Mouse (Mus musculus): ENCODE data around the gene Egfem1.

Gene Egfem1

DNA sequence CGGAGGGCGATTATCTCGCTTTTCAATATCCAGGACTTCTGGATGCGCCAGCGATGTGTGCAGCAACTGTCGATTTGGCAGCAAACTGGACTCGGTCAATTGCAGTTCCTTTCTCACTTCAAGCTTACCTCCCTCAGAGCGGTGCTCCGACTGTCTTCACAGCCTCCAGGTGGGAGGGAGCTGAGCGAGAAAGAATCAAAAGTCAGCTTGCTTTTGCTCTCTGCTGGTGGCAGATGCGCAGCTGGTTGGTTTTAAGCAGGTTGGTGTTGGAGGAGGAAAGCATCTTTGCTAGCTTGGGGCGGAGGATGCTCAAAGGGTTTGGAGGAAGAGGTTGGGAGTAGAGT, at the start of gene Egfem1:
Egfem1 (plus strand) TSS at position 72 of the 344 bp plus-strand sequence.
- peak within 1 kb of the TSS; percentile 79 for H3K4me3 ChIP-seq (replicated peaks; ENCODE audit: low read length)
- H3K36me3 ChIP-seq (ENCODE audit: insufficient read depth, low read length) = no peaks in the 10 kb centered on the region
- no peak for TF ChIP-seq POU5F1 (IDR thresholded peaks at IDR 0.05; ENCODE audit: borderline replicate concordance, low read length)
- TF ChIP-seq NANOG (IDR thresholded peaks at IDR 0.05; ENCODE audit: borderline replicate concordance, low read length) = no peak
- no peak for TF ChIP-seq CTCF (conservative IDR thresholded peaks at IDR 0.05; ENCODE audit: low read length)
- H3K9me3 ChIP-seq (ENCODE audit: low read length) = no peaks in the 10 kb centered on the region
- H3K4me1 ChIP-seq (replicated peaks; ENCODE audit: low read depth, low read length) = peaks cover 11% of the 10 kb centered on the region
- peaks cover 53% of the 10 kb centered on the region for H3K27me3 ChIP-seq (ENCODE audit: insufficient read depth, low read length)

DNA sequence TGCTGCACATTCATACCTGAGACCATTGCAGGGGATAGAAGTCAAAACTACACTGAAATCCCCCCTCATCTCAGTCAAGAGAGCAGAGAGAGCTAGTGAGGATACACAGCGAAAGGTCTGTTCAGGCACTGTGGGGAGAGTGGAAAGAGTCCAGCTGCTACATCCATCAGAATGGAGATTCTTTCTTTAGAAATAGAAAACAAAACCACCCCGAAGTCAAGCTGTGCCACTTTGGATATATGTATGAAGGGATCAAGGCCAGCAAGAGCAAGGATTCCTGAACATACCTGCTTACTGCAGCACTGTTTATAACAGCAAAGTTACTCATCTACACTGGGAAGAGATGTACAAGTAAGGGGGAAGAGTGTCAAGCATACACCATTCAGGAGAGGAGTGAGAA, 48.7 kb upstream of the Egfem1 start:
- Histone ChIP-seq H3K36me3 (ENCODE audit: insufficient read depth, low read length) (no peaks in the 10 kb centered on the region), H3K27me3 (ENCODE audit: insufficient read depth, low read length) (no peaks in the 10 kb centered on the region), H3K4me1 (replicated peaks; ENCODE audit: low read depth, low read length) (peaks cover 11% of the 10 kb centered on the region), H3K9me3 (ENCODE audit: low read length) (no peaks in the 10 kb centered on the region), H3K4me3 (replicated peaks; ENCODE audit: low read length) (no peak overlapping the region)
- no peak for TF ChIP-seq POU5F1 (IDR thresholded peaks at IDR 0.05; ENCODE audit: borderline replicate concordance, low read length)
- no peak for TF ChIP-seq CTCF (conservative IDR thresholded peaks at IDR 0.05; ENCODE audit: low read length)
- TF ChIP-seq NANOG (IDR thresholded peaks at IDR 0.05; ENCODE audit: borderline replicate concordance, low read length) = peak; percentile 56; the same call in 1 of the 2 replicates

DNA sequence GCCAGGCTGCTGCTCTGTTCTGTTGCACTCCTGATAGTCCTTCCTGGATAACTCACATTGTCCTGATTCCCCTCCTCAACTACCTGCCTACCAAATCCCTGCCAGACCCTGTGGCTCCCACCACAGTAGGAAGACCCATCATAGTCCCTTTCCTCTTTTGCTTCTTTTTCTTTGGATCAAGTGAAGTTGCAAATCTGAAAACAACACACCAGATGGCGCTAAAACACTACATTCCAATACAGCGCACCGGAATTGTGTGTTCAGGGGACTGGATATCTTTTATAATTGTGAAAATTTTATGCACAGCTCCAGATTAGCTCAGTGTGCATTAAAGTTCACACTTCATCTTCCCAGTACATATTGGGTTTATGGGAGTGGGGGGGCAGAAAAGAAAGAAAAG, 45.7 kb upstream of the Egfem1 start:
- Histone ChIP-seq H3K4me1 (replicated peaks; ENCODE audit: low read depth, low read length) (peaks cover 11% of the 10 kb centered on the region), H3K9me3 (ENCODE audit: low read length) (no peaks in the 10 kb centered on the region), H3K27me3 (ENCODE audit: insufficient read depth, low read length) (no peaks in the 10 kb centered on the region), H3K36me3 (ENCODE audit: insufficient read depth, low read length) (no peaks in the 10 kb centered on the region), H3K4me3 (replicated peaks; ENCODE audit: low read length) (no peak overlapping the region)
- TF ChIP-seq CTCF (conservative IDR thresholded peaks at IDR 0.05; ENCODE audit: low read length) (peak; percentile 50), NANOG (IDR thresholded peaks at IDR 0.05; ENCODE audit: borderline replicate concordance, low read length) (no peak)

DNA sequence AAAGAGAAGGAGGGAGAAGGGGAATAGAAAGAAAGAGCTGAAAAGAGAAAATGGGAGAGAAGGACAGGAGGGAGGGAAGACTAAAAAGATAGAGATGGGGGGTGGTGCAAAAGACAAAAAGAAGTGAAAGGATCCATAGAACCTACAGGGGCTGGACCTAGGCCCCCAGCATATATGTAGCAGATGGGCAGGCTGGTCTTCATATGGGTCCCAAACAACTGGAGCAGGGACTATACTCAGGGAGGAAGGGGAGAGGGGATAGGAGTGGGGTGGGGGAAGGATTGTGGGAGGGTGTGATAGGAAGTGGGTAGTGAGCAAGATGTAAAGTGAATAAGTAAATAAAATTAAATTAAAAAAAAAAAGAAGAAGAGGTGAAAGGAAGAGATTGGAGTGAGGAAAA, 45.2 kb upstream of the Egfem1 start:
- H3K9me3 ChIP-seq (ENCODE audit: low read length) = no peaks in the 10 kb centered on the region
- no peaks in the 10 kb centered on the region for H3K36me3 ChIP-seq (ENCODE audit: insufficient read depth, low read length)
- TF ChIP-seq POU5F1 (IDR thresholded peaks at IDR 0.05; ENCODE audit: borderline replicate concordance, low read length) (no peak), CTCF (conservative IDR thresholded peaks at IDR 0.05; ENCODE audit: low read length) (no peak), NANOG (IDR thresholded peaks at IDR 0.05; ENCODE audit: borderline replicate concordance, low read length) (no peak)
- no peak overlapping the region for H3K4me3 ChIP-seq (replicated peaks; ENCODE audit: low read length)
- H3K27me3 ChIP-seq (ENCODE audit: insufficient read depth, low read length) = no peaks in the 10 kb centered on the region
- peaks cover 11% of the 10 kb centered on the region for H3K4me1 ChIP-seq (replicated peaks; ENCODE audit: low read depth, low read length)

DNA sequence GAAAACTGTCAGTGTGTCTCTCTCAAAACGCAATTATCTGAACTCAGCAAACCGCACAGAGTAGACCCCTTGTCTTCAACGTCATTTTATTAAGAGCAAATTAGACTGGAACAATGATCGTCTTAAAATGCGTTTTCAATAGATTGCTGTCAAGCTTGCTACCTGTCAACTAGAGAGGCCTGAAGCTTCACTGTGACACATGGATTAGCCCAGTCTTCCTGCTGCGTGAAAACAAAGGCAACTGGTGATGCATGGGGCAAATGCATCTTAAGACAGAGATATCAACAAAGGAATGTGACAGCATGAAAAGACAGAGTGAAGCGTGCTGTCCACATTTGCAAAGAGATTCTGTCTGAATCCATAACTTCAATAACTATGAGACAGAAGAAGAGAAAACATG, 41.8 kb upstream of the Egfem1 start:
- Histone ChIP-seq H3K9me3 (ENCODE audit: low read length) (peaks cover 1% of the 10 kb centered on the region), H3K4me3 (replicated peaks; ENCODE audit: low read length) (no peak overlapping the region), H3K4me1 (replicated peaks; ENCODE audit: low read depth, low read length) (no peaks in the 10 kb centered on the region), H3K27me3 (ENCODE audit: insufficient read depth, low read length) (no peaks in the 10 kb centered on the region), H3K36me3 (ENCODE audit: insufficient read depth, low read length) (no peaks in the 10 kb centered on the region)
- TF ChIP-seq POU5F1 (IDR thresholded peaks at IDR 0.05; ENCODE audit: borderline replicate concordance, low read length) (no peak), NANOG (IDR thresholded peaks at IDR 0.05; ENCODE audit: borderline replicate concordance, low read length) (no peak), CTCF (conservative IDR thresholded peaks at IDR 0.05; ENCODE audit: low read length) (no peak)

DNA sequence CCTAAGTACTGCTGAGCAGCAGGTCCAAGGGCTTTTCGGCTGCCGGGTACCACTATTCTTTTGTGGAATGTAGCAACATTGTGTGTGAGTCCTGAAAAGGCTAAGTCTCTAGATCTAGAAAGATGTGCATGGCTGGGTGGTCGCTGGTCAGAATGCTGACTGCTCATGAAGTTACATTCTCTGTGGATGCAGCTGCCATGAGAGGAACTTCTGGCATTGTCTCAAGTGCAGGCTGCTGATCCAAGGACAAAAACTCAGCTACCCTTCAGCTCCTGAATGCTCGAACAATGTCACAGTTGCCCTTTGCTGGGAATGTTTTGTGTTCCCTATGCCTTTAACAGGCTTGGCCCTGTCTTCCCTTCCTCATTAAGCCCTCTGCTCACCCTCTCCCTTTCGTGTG, 35.5 kb upstream of the Egfem1 start:
- Histone ChIP-seq H3K4me1 (replicated peaks; ENCODE audit: low read depth, low read length) (no peaks in the 10 kb centered on the region), H3K4me3 (replicated peaks; ENCODE audit: low read length) (no peak overlapping the region)

DNA sequence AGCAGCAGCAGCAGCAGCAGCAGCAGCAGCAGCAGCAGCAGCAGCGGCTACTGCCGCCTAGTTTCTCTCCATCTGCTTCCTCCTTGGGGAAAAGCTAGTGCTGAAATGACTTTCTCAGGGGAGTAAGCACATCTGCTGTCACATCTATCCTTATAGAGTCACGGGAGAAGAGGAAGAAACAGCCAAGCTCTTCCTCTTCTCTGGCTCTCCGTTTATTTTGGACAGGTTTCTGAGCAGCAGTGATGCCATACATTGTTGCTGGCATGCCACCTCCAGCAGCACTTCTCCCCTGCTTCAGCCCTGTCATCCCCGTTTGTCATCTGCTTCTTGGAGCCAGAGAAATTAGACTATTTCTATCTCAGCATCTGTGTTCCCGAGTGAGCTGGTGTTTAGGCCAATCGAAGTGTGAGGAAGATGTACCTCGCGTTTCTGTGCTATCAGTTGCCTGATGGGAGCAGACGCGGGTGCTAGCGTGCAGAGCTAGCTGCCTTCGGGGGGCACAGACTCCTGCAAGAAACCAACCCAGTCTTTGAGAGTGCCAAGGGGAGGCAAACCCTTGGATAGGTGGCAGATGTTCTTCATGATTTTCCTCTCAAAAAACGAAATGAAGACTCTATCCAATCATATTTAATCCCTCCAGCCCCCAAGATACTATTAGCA, 34.4 kb upstream of the Egfem1 start:
- Histone ChIP-seq H3K4me1 (replicated peaks; ENCODE audit: low read depth, low read length) (no peaks in the 10 kb centered on the region), H3K36me3 (ENCODE audit: insufficient read depth, low read length) (no peaks in the 10 kb centered on the region), H3K27me3 (ENCODE audit: insufficient read depth, low read length) (no peaks in the 10 kb centered on the region), H3K9me3 (ENCODE audit: low read length) (peaks cover 9% of the 10 kb centered on the region), H3K4me3 (replicated peaks; ENCODE audit: low read length) (no peak overlapping the region)
- no peak for TF ChIP-seq NANOG (IDR thresholded peaks at IDR 0.05; ENCODE audit: borderline replicate concordance, low read length)
- TF ChIP-seq POU5F1 (IDR thresholded peaks at IDR 0.05; ENCODE audit: borderline replicate concordance, low read length) = no peak
- TF ChIP-seq CTCF (conservative IDR thresholded peaks at IDR 0.05; ENCODE audit: low read length) = no peak

More for the DNA sequence above, 35.5 kb upstream of the Egfem1 start:
- no peaks in the 10 kb centered on the region for H3K27me3 ChIP-seq (ENCODE audit: insufficient read depth, low read length)
- TF ChIP-seq POU5F1 (IDR thresholded peaks at IDR 0.05; ENCODE audit: borderline replicate concordance, low read length) = no peak
- no peak for TF ChIP-seq NANOG (IDR thresholded peaks at IDR 0.05; ENCODE audit: borderline replicate concordance, low read length)
- no peak for TF ChIP-seq CTCF (conservative IDR thresholded peaks at IDR 0.05; ENCODE audit: low read length)
- peaks cover 9% of the 10 kb centered on the region for H3K9me3 ChIP-seq (ENCODE audit: low read length)
- H3K36me3 ChIP-seq (ENCODE audit: insufficient read depth, low read length) = no peaks in the 10 kb centered on the region

DNA sequence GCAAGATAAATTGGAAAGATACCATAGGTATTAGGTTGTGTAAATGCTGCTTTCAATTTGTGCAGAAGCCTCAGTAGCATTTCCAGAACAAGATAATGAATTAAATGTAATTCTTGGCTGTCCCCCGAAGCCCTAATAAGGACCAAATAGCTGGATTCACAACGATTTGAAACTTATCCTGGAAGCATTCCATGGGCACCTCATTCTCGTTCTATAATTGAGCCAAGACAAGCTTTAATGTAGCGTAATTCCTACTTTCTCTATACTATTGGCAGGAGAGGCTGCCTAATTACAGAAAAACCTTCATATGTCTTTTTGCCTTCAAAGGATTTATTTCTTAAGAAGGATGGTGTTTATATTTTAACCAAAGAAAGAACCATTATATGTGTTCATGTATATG, 18.7 kb upstream of the Egfem1 start:
- Histone ChIP-seq H3K4me1 (replicated peaks; ENCODE audit: low read depth, low read length) (no peaks in the 10 kb centered on the region), H3K36me3 (ENCODE audit: insufficient read depth, low read length) (no peaks in the 10 kb centered on the region), H3K27me3 (ENCODE audit: insufficient read depth, low read length) (no peaks in the 10 kb centered on the region), H3K4me3 (replicated peaks; ENCODE audit: low read length) (no peak overlapping the region), H3K9me3 (ENCODE audit: low read length) (no peaks in the 10 kb centered on the region)
- TF ChIP-seq CTCF (conservative IDR thresholded peaks at IDR 0.05; ENCODE audit: low read length) = no peak
- no peak for TF ChIP-seq NANOG (IDR thresholded peaks at IDR 0.05; ENCODE audit: borderline replicate concordance, low read length)
- no peak for TF ChIP-seq POU5F1 (IDR thresholded peaks at IDR 0.05; ENCODE audit: borderline replicate concordance, low read length)

All from E14TG2a.4 (cell line).